ENCODE assay signal across 38 mouse cellular contexts in the genomic region with DNA sequence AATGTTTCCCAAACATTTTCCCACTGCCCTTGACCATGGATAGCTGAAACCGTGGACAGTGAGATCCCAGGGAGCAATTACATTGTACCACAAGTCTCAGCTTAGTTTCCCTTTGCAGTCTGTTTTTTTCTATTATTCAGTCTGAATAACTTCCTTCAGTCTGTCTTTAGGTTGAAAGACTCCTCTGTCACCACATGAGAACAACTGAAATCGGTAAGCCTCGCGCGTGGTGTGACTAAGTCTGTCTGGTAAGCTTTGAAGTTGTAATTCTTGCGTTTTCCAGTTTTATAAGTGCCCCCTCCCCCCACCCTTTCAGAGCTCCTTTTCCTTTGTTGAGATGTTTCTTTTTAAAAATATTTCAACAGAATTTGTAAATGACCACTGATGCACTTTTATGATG. TPM values are rescaled to one million over a fixed set of nuclear protein-coding genes. Genes with fewer than 3 reads are reported as not detected.
DNase-seq lines count a peak whose midpoint lies in the region; ATAC-seq lines count a peak whose summit lies in the region.
"Had no signal": no experiment of that assay in that cellular context is flagged by ENCODE, and none has a peak within 500 bp of the region (broad histone marks: within the 10 kb centered on the region; RNA-seq: fewer than 3 reads in every experiment).

No protein-coding gene starts in this region.

- H3K27ac ChIP-seq in intestine, embryonic 15.5 days: no peak overlapping the region
- H3K27ac ChIP-seq: embryonic facial prominence, embryonic 12.5 days; heart, embryonic 15.5 days; hindbrain, embryonic 13.5 days; kidney, postnatal 0 days; liver, embryonic 12.5 days; midbrain, embryonic 13.5 days; stomach, embryonic 15.5 days had no signal

- H3K4me1 ChIP-seq in intestine, embryonic 15.5 days (replicated peaks): no peaks in the 10 kb centered on the region
- H3K4me1 ChIP-seq: embryonic facial prominence, embryonic 12.5 days; stomach, embryonic 15.5 days had no signal

- H3K9me3 ChIP-seq in intestine, embryonic 15.5 days: no peaks in the 10 kb centered on the region
- H3K9me3 ChIP-seq: embryonic facial prominence, embryonic 12.5 days; heart, embryonic 10.5 days; heart, embryonic 15.5 days; hindbrain, embryonic 13.5 days; liver, embryonic 12.5 days; midbrain, embryonic 13.5 days; stomach, embryonic 15.5 days had no signal

- peak; percentile 85 for ATAC-seq in CD4-positive, CD25-positive, alpha-beta regulatory T cell, adult 4 months
- peak; percentile 76 for ATAC-seq in inflammation-experienced regulatory T-cells, adult 6 months
- no peak for ATAC-seq in intestine, embryonic 15.5 days
- ATAC-seq: forebrain, embryonic 14.5 days; liver, embryonic 12.5 days; liver, postnatal 0 days; midbrain, embryonic 13.5 days; Patski had no signal

- DNase-seq in 416B (ENCODE audit: low read depth): peak; percentile 52
- DNase-seq in thymus, postnatal 10 days (ENCODE audit: low spot score in 2 of 2): peak; percentile 56 to 61
- no peak for DNase-seq in adrenal gland, postnatal 14 days
- DNase-seq in cerebellum, adult 11-12 months: no peak
- DNase-seq in right cerebral cortex, adult 2 months (ENCODE audit: low spot score in 2 of 2): no peak
- DNase-seq: adrenal gland, postnatal 36 days; cerebellum, adult 9-10 months; cerebellum, postnatal 36 days; gastrocnemius, postnatal 14 days; heart, postnatal 36 days; kidney, adult 8-10 months; kidney, postnatal 4 days; liver, postnatal 0 days; lung, postnatal 36 days; right cerebral cortex, adult 18-20 months had no signal

- no peaks in the 10 kb centered on the region for H3K27me3 ChIP-seq in intestine, embryonic 15.5 days (replicated peaks)
- H3K27me3 ChIP-seq: embryonic facial prominence, embryonic 12.5 days; heart, embryonic 15.5 days; hindbrain, embryonic 13.5 days; liver, embryonic 12.5 days; midbrain, embryonic 13.5 days; Patski; stomach, embryonic 15.5 days had no signal

- 80% methylated on average over 6 of the region's 6 CpGs for WGBS in intestine, embryonic 15.5 days

- no peaks in the 10 kb centered on the region for H3K36me3 ChIP-seq in intestine, embryonic 15.5 days
- H3K36me3 ChIP-seq: embryonic facial prominence, embryonic 12.5 days; heart, embryonic 10.5 days; heart, embryonic 15.5 days; hindbrain, embryonic 13.5 days; liver, embryonic 12.5 days; midbrain, embryonic 13.5 days; stomach, embryonic 15.5 days had no signal

- no peak overlapping the region for H3K9ac ChIP-seq in intestine, embryonic 15.5 days
- H3K9ac ChIP-seq: embryonic facial prominence, embryonic 12.5 days; heart, embryonic 15.5 days; hindbrain, embryonic 13.5 days; liver, embryonic 12.5 days; liver, postnatal 0 days; midbrain, embryonic 13.5 days; stomach, embryonic 15.5 days had no signal

- H3K4me3 ChIP-seq in intestine, embryonic 15.5 days (replicated peaks): no peak overlapping the region
- H3K4me3 ChIP-seq: embryonic facial prominence, embryonic 12.5 days; heart, embryonic 10.5 days; heart, embryonic 15.5 days; hindbrain, embryonic 13.5 days; liver, embryonic 12.5 days; midbrain, embryonic 13.5 days; stomach, embryonic 15.5 days had no signal

- no peak overlapping the region for H3K4me2 ChIP-seq in intestine, embryonic 15.5 days (replicated peaks)
- H3K4me2 ChIP-seq: embryonic facial prominence, embryonic 12.5 days; heart, embryonic 15.5 days; hindbrain, embryonic 13.5 days; liver, embryonic 12.5 days; midbrain, embryonic 13.5 days; stomach, embryonic 15.5 days had no signal

RNA-seq across cellular contexts. Expression of gene Cnot6, which starts 10.2 kb away (rescaled TPM):
- polyA plus RNA-seq in CD4-positive, CD25-positive, alpha-beta regulatory T cell, adult 4 months (2017; shearing (Covaris generic)): 10 to 100 TPM; 19.6 to 30.0 TPM
- polyA plus RNA-seq in inflammation-experienced regulatory T-cells, adult 6 months (2017; shearing (Covaris generic)): 10 to 100 TPM; 24.2 to 29.7 (median 26.8) TPM
- total RNA-seq in adrenal gland, postnatal 14 days (2021): 54.5 and 54.9 TPM in 2 replicates
- polyA plus RNA-seq in intestine, embryonic 15.5 days (2015; fragmentation: Nextera tagmentation; extraction: Ambion mirVana): 42.3 and 47.5 TPM in 2 replicates

RNA-seq across cellular contexts. Expression of gene Scgb3a1, which starts 59.3 kb away (rescaled TPM):
- under 1 TPM in 1 of 2 experiments, not detected in 1; 0.56 TPM for polyA plus RNA-seq in CD4-positive, CD25-positive, alpha-beta regulatory T cell, adult 4 months (2017; shearing (Covaris generic))
- polyA plus RNA-seq in inflammation-experienced regulatory T-cells, adult 6 months (2017; shearing (Covaris generic)): not detected
- not detected in 2 replicates for total RNA-seq in adrenal gland, postnatal 14 days (2021)
- polyA plus RNA-seq in intestine, embryonic 15.5 days (2015; fragmentation: Nextera tagmentation; extraction: Ambion mirVana): not detected in 2 replicates
- total RNA-seq: adrenal gland, adult 18-20 months; adrenal gland, postnatal 36 days; gastrocnemius, postnatal 14 days; layer of hippocampus, adult 8-10 months; left cerebral cortex, postnatal 4 days; megakaryocyte-erythroid progenitor cell, adult 5-6 weeks; MEL; monocyte, adult 5-6 weeks; neutrophil, adult 5-6 weeks had no signal
- polyA plus RNA-seq: embryonic facial prominence, embryonic 12.5 days; forebrain, embryonic 14.5 days; hindbrain, embryonic 13.5 days; intestine, embryonic 14.5 days; kidney, postnatal 0 days; limb, embryonic 14.5 days; liver, embryonic 12.5 days; midbrain, embryonic 13.5 days; neural tube, embryonic 11.5 days; Patski; stomach, embryonic 15.5 days had no signal

Comparison
In these comparisons a context has a peak if more than half of its experiments do, and no peak if none do; other contexts are left out.
1. DNase-seq: peak in 416B (single experiment) and thymus, postnatal 10 days (2 of 2); none in adrenal gland, postnatal 14 days (single experiment), cerebellum, adult 11-12 months (single experiment) and right cerebral cortex, adult 2 months (0 of 2).